Mouse (Mus musculus) cerebellum, adult 9-11 months (tissue): ENCODE measurements at regions not wholly inside any gene's neighbourhood (a gene's known extent, or its start where the extent isn't known, plus 50 kb on each side); places are given as distances from the start of the nearest gene placed in this dataset.

Source experiments
- DNase-seq: peaks from one replicate; pipeline ENCODE4 v3.0.0; 2022

- no peak for DNase-seq
Observed at GRCm38 (mm10) chr13:99625196-99625595, 108.9 kb upstream of the Map1b start.

- no peak for DNase-seq
Observed at GRCm38 (mm10) chr13:99618332-99618731, 102.0 kb upstream of the Map1b start.

GRCm38 (mm10) chr13:99617457-99617856 is 101.1 kb upstream of the Map1b start:
- DNase-seq: no peak

- no peak for DNase-seq
Observed at GRCm38 (mm10) chr13:99611715-99612494, 95.6 kb upstream of the Map1b start.

GRCm38 (mm10) chr13:99610498-99610897 is 94.2 kb upstream of the Map1b start:
- DNase-seq: peak; percentile 18

GRCm38 (mm10) chr13:99609151-99610146 is 93.1 kb upstream of the Map1b start:
- DNase-seq: no peak

GRCm38 (mm10) chr13:99608591-99608990 is 92.3 kb upstream of the Map1b start:
- DNase-seq: no peak

GRCm38 (mm10) chr13:99607208-99607607 is 90.9 kb upstream of the Map1b start:
- no peak for DNase-seq

GRCm38 (mm10) chr13:99606606-99606990 is 90.3 kb upstream of the Map1b start:
- DNase-seq: no peak

- no peak for DNase-seq
Observed at GRCm38 (mm10) chr13:99605866-99606605, 89.7 kb upstream of the Map1b start.

- peak; percentile 52 for DNase-seq
Observed at GRCm38 (mm10) chr13:99597891-99598290, 81.6 kb upstream of the Map1b start.

GRCm38 (mm10) chr13:99593846-99594813 is 77.8 kb upstream of the Map1b start:
- DNase-seq: peak; percentile 14

- DNase-seq: no peak
Observed at GRCm38 (mm10) chr13:99593243-99593635, 76.9 kb upstream of the Map1b start.

- peak; percentile 37 for DNase-seq
Observed at GRCm38 (mm10) chr13:99592596-99593242, 76.4 kb upstream of the Map1b start.

- no peak for DNase-seq
Observed at GRCm38 (mm10) chr13:99588646-99589045, 72.3 kb upstream of the Map1b start.

- DNase-seq: no peak
Observed at GRCm38 (mm10) chr13:99583841-99584240, 67.5 kb upstream of the Map1b start.

- no peak for DNase-seq
Observed at GRCm38 (mm10) chr13:99580296-99580695, 64.0 kb upstream of the Map1b start.

GRCm38 (mm10) chr13:99579596-99580175 is 63.3 kb upstream of the Map1b start:
- no peak for DNase-seq

- DNase-seq: no peak
Observed at GRCm38 (mm10) chr13:99577686-99578085, 61.3 kb upstream of the Map1b start.

GRCm38 (mm10) chr13:99573021-99573420 is 56.7 kb upstream of the Map1b start:
- no peak for DNase-seq

GRCm38 (mm10) chr13:99572381-99572780 is 56.0 kb upstream of the Map1b start:
- DNase-seq: no peak
